Mouse (Mus musculus): ENCODE measurements around the gene Csrp2. TPM values are rescaled to one million over a fixed set of nuclear protein-coding genes. Genes with fewer than 3 reads are reported as not detected.
A peak's percentile ranks its signal among the peaks of the same experiment; 100 is the strongest.

The Csrp2 gene
- polyA plus RNA-seq, 1 experiment, result 14.3 TPM

- no peak for TF ChIP-seq POLR2A (IDR thresholded peaks at IDR 0.05; ENCODE audit: borderline replicate concordance, insufficient read depth, low read length)
- no peak for TF ChIP-seq CTCF (IDR thresholded peaks at IDR 0.05; ENCODE audit: borderline replicate concordance, insufficient read depth, low read depth, low read length)
- DNase-seq, result peak in 1 of 2 experiments; percentile 63
- no peak overlapping the region for H3K27ac ChIP-seq (ENCODE audit: insufficient read depth, low read length)
- H3K27me3 ChIP-seq (ENCODE audit: control insufficient read depth, insufficient read depth, low read length), result no peaks in the 10 kb centered on the region
- H3K4me1 ChIP-seq (ENCODE audit: control insufficient read depth, insufficient read depth, low read length), result no peaks in the 10 kb centered on the region; the same call in 1 of the 2 replicates
- no peak overlapping the region for H3K4me3 ChIP-seq (replicated peaks; ENCODE audit: insufficient read depth, low read depth, low read length)
Observed at GRCm38 (mm10) chr10:110882701-110883100, 36.9 kb upstream of the Csrp2 start.

GRCm38 (mm10) chr10:110890656-110891272 lies 28.8 kb upstream of the Csrp2 start:
- H3K27me3 ChIP-seq (ENCODE audit: control insufficient read depth, insufficient read depth, low read length), result no peaks in the 10 kb centered on the region
- DNase-seq, result no peak
- 74% methylated on average over 7 of the region's 7 CpGs for WGBS
- TF ChIP-seq POLR2A (IDR thresholded peaks at IDR 0.05; ENCODE audit: borderline replicate concordance, insufficient read depth, low read length), result no peak
- TF ChIP-seq CTCF (IDR thresholded peaks at IDR 0.05; ENCODE audit: borderline replicate concordance, insufficient read depth, low read depth, low read length), result no peak
- H3K4me3 ChIP-seq (replicated peaks; ENCODE audit: insufficient read depth, low read depth, low read length), result no peak overlapping the region
- no peak overlapping the region for H3K27ac ChIP-seq (ENCODE audit: insufficient read depth, low read length)
- H3K4me1 ChIP-seq (ENCODE audit: control insufficient read depth, insufficient read depth, low read length), result no peaks in the 10 kb centered on the region

GRCm38 (mm10) chr10:110899744-110900501 lies 19.7 kb upstream of the Csrp2 start:
- Histone ChIP-seq H3K4me3 (replicated peaks; ENCODE audit: insufficient read depth, low read depth, low read length) (no peak overlapping the region), H3K27ac (ENCODE audit: insufficient read depth, low read length) (no peak overlapping the region), H3K27me3 (ENCODE audit: control insufficient read depth, insufficient read depth, low read length) (no peaks in the 10 kb centered on the region), H3K4me1 (ENCODE audit: control insufficient read depth, insufficient read depth, low read length) (no peaks in the 10 kb centered on the region)
- no peak for DNase-seq
- TF ChIP-seq CTCF (IDR thresholded peaks at IDR 0.05; ENCODE audit: borderline replicate concordance, insufficient read depth, low read depth, low read length) (no peak), POLR2A (IDR thresholded peaks at IDR 0.05; ENCODE audit: borderline replicate concordance, insufficient read depth, low read length) (no peak)
- WGBS, result 71% methylated on average over 13 of the region's 13 CpGs

GRCm38 (mm10) chr10:110903862-110904261 lies 15.7 kb upstream of the Csrp2 start:
- TF ChIP-seq CTCF (IDR thresholded peaks at IDR 0.05; ENCODE audit: borderline replicate concordance, insufficient read depth, low read depth, low read length), result no peak
- TF ChIP-seq POLR2A (IDR thresholded peaks at IDR 0.05; ENCODE audit: borderline replicate concordance, insufficient read depth, low read length), result no peak
- no peak for DNase-seq
- no peak overlapping the region for H3K4me3 ChIP-seq (replicated peaks; ENCODE audit: insufficient read depth, low read depth, low read length)
- no peaks in the 10 kb centered on the region for H3K4me1 ChIP-seq (ENCODE audit: control insufficient read depth, insufficient read depth, low read length)
- H3K27me3 ChIP-seq (ENCODE audit: control insufficient read depth, insufficient read depth, low read length), result no peaks in the 10 kb centered on the region
- H3K27ac ChIP-seq (ENCODE audit: insufficient read depth, low read length), result no peak overlapping the region
- WGBS, result 95% methylated on average over 3 of the region's 3 CpGs

- Histone ChIP-seq H3K27ac (ENCODE audit: insufficient read depth, low read length) (no peak overlapping the region), H3K27me3 (ENCODE audit: control insufficient read depth, insufficient read depth, low read length) (no peaks in the 10 kb centered on the region), H3K4me3 (replicated peaks; ENCODE audit: insufficient read depth, low read depth, low read length) (no peak overlapping the region), H3K4me1 (ENCODE audit: control insufficient read depth, insufficient read depth, low read length) (no peaks in the 10 kb centered on the region)
- no peak for DNase-seq
- WGBS, result 88% methylated on average over 11 of the region's 11 CpGs
- TF ChIP-seq POLR2A (IDR thresholded peaks at IDR 0.05; ENCODE audit: borderline replicate concordance, insufficient read depth, low read length), result no peak
- no peak for TF ChIP-seq CTCF (IDR thresholded peaks at IDR 0.05; ENCODE audit: borderline replicate concordance, insufficient read depth, low read depth, low read length)
Observed at GRCm38 (mm10) chr10:110916666-110917344, 2.8 kb upstream of the Csrp2 start.

- H3K27me3 ChIP-seq (ENCODE audit: control insufficient read depth, insufficient read depth, low read length), result no peaks in the 10 kb centered on the region
- no peak overlapping the region for H3K4me3 ChIP-seq (replicated peaks; ENCODE audit: insufficient read depth, low read depth, low read length)
- H3K4me1 ChIP-seq (ENCODE audit: control insufficient read depth, insufficient read depth, low read length), result no peaks in the 10 kb centered on the region
- TF ChIP-seq CTCF (IDR thresholded peaks at IDR 0.05; ENCODE audit: borderline replicate concordance, insufficient read depth, low read depth, low read length), result no peak
- no peak for TF ChIP-seq POLR2A (IDR thresholded peaks at IDR 0.05; ENCODE audit: borderline replicate concordance, insufficient read depth, low read length)
- H3K27ac ChIP-seq (ENCODE audit: insufficient read depth, low read length), result no peak overlapping the region
- whole genome bisulfite sequencing, result 97% methylated on average over 6 of the region's 6 CpGs
- no peak for DNase-seq
Observed at GRCm38 (mm10) chr10:110917521-110917920, 2.1 kb upstream of the Csrp2 start.

GRCm38 (mm10) chr10:110918414-110919391 lies 886 bp upstream of the Csrp2 start:
- H3K4me3 ChIP-seq (replicated peaks; ENCODE audit: insufficient read depth, low read depth, low read length), result peak overlapping the region; percentile 78
- TF ChIP-seq POLR2A (IDR thresholded peaks at IDR 0.05; ENCODE audit: borderline replicate concordance, insufficient read depth, low read length) (no peak), CTCF (IDR thresholded peaks at IDR 0.05; ENCODE audit: borderline replicate concordance, insufficient read depth, low read depth, low read length) (no peak)
- H3K27me3 ChIP-seq (ENCODE audit: control insufficient read depth, insufficient read depth, low read length), result no peaks in the 10 kb centered on the region
- DNase-seq, result no peak
- H3K27ac ChIP-seq (ENCODE audit: insufficient read depth, low read length), result no peak overlapping the region
- no peaks in the 10 kb centered on the region for H3K4me1 ChIP-seq (ENCODE audit: control insufficient read depth, insufficient read depth, low read length)
- WGBS, result 53% methylated on average over 26 of the region's 26 CpGs

Data from cerebellum, adult 2 months (tissue).